Mouse (Mus musculus) heart, embryonic 12.5 days (tissue): ENCODE results near the gene Polr2f. TPM values are rescaled to one million over a fixed set of nuclear protein-coding genes. Genes with fewer than 3 reads are reported as not detected.
A peak's percentile ranks its signal among the peaks of the same experiment; 100 is the strongest.

Source experiments
- ATAC-seq: fragments of 200-750 bp; cut with Nextera tagmentation; 2 replicates; pipeline ENCODE4 v1.8.0; 2017; ENCODE audit warnings: moderate TSS enrichment, moderate library complexity; ENCODE audit not compliant: insufficient number of reproducible peaks, low FRiP score
- H3K27ac ChIP-seq: fragments of 300-500 bp; sonication (generic); 2 replicates; pipeline ENCODE4 v1.5.1; 2016; ENCODE audit warnings: mild to moderate bottlenecking, moderate library complexity; ENCODE audit not compliant: poor library complexity, severe bottlenecking
- H3K27me3 ChIP-seq: fragments of 300-500 bp; sonication (generic); replicated peaks from 2 replicates; pipeline ENCODE4 v1.6.1; 2016; ENCODE audit warnings: mild to moderate bottlenecking, moderate library complexity
- H3K36me3 ChIP-seq: fragments of 300-500 bp; sonication (generic); 2 replicates; pipeline ENCODE4 v1.6.1; 2016; ENCODE audit warnings: mild to moderate bottlenecking, moderate library complexity
- H3K4me1 ChIP-seq: fragments of 300-500 bp; sonication (generic); replicated peaks from 2 replicates; pipeline ENCODE4 v1.6.1; 2016; ENCODE audit warnings: mild to moderate bottlenecking
- H3K4me2 ChIP-seq: fragments of 300-500 bp; sonication (generic); 2 replicates; pipeline ENCODE4 v1.6.1; 2016; ENCODE audit warnings: mild to moderate bottlenecking, moderate library complexity
- H3K4me3 ChIP-seq: fragments of 300-500 bp; sonication (generic); 2 replicates; pipeline ENCODE4 v1.5.1; 2016; ENCODE audit warnings: mild to moderate bottlenecking
- H3K9ac ChIP-seq: fragments of 300-500 bp; sonication (generic); 2 replicates; pipeline ENCODE4 v1.6.1; 2016; ENCODE audit warnings: mild to moderate bottlenecking, moderate library complexity
- H3K9me3 ChIP-seq: fragments of 300-500 bp; sonication (generic); replicated peaks from 2 replicates; pipeline ENCODE4 v1.6.1; 2016; ENCODE audit warnings: mild to moderate bottlenecking, moderate library complexity
- WGBS: fragments of 180-500 bp; shearing (Covaris S2); methylation state at CpG from one replicate; pipeline ENCODE4 v1.1.7; 2016; 5-methylcytosine and 5-hydroxymethylcytosine counted together
- polyA plus RNA-seq: library from polyadenylated mRNA; unstranded; fragments of >200 nt; fragmentation: Nextera tagmentation; extraction: Ambion mirVana; gene quantifications from 2 replicates; pipeline ENCODE4 v1.2.1, GENCODE M21; 2016

The Polr2f gene
- polyA plus RNA-seq, 1 experiment from 2014 or later: 289 TPM

- ATAC-seq: no peak
- Histone ChIP-seq H3K27me3 (no peaks in the 10 kb centered on the region), H3K36me3 (no peaks in the 10 kb centered on the region), H3K9me3 (no peaks in the 10 kb centered on the region), H3K27ac (peak overlapping the region; percentile 61), H3K9ac (no peak overlapping the region), H3K4me2 (no peak overlapping the region), H3K4me3 (no peak overlapping the region), H3K4me1 (peaks cover 66% of the 10 kb centered on the region)
Measured at GRCm38 (mm10) chr15:79101531-79101930, 39.3 kb upstream of the Polr2f start.

DNA sequence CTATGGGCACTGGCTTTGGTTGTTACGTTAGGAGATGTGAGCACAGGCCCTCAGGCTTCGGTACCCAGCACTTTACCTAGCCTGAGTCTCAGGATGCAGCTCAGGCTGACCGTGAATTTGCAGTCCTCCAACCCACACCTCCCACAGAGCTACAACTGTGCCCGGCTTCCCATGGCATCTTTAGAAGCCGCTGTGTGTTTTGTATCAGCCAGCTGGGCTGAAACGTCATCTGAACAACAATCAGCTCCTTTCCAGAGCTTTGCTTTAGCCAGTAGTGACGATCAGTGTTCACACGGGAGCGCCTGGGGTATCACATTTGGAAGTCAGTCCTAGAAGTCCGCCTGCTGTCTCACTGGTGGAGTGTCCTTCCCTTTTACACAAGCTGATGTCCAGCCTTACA, 37.5 kb upstream of the Polr2f start:
- WGBS: 74% methylated on average over 10 of the region's 10 CpGs
- Histone ChIP-seq H3K36me3 (no peaks in the 10 kb centered on the region), H3K4me2 (no peak overlapping the region), H3K27ac (no peak overlapping the region), H3K9me3 (no peaks in the 10 kb centered on the region), H3K4me1 (peaks cover 54% of the 10 kb centered on the region), H3K4me3 (no peak overlapping the region), H3K9ac (no peak overlapping the region), H3K27me3 (no peaks in the 10 kb centered on the region)
- no peak for ATAC-seq

- H3K27ac ChIP-seq: no peak overlapping the region
- no peaks in the 10 kb centered on the region for H3K9me3 ChIP-seq
- peaks cover 40% of the 10 kb centered on the region for H3K4me1 ChIP-seq
- H3K9ac ChIP-seq: no peak overlapping the region
- H3K36me3 ChIP-seq: no peaks in the 10 kb centered on the region
- H3K4me3 ChIP-seq: no peak overlapping the region
- WGBS: 45% methylated on average over 2 of the region's 2 CpGs
- ATAC-seq: no peak
- H3K4me2 ChIP-seq: no peak overlapping the region
- H3K27me3 ChIP-seq: no peaks in the 10 kb centered on the region
Measured at GRCm38 (mm10) chr15:79105804-79106203, 35.0 kb upstream of the Polr2f start.

GRCm38 (mm10) chr15:79107966-79108365, 32.8 kb upstream of the Polr2f start:
- H3K27ac ChIP-seq: peak overlapping the region; percentile 89
- H3K4me2 ChIP-seq: peak overlapping the region; percentile 86
- H3K4me1 ChIP-seq: peaks cover 43% of the 10 kb centered on the region
- no peaks in the 10 kb centered on the region for H3K9me3 ChIP-seq
- H3K27me3 ChIP-seq: no peaks in the 10 kb centered on the region
- H3K4me3 ChIP-seq: no peak overlapping the region; the same call in 1 of the 2 replicates
- peaks cover 5% of the 10 kb centered on the region for H3K36me3 ChIP-seq
- no peak for ATAC-seq
- 12% methylated on average over 7 of the region's 7 CpGs for WGBS
- peak overlapping the region; percentile 96 for H3K9ac ChIP-seq

GRCm38 (mm10) chr15:79108421-79109320, 32.1 kb upstream of the Polr2f start, which contains the start of gene Micall1:
Gene Micall1 (plus strand): TSS chr15:79108898.
- under 1% methylated on average over 74 of the region's 85 CpGs for WGBS
- peaks cover 12% of the 10 kb centered on the region for H3K36me3 ChIP-seq
- H3K27ac ChIP-seq: peak within 1 kb of the TSS; percentile 89
- H3K4me2 ChIP-seq: peak within 1 kb of the TSS; percentile 86
- ATAC-seq: peak; percentile 75
- H3K9ac ChIP-seq: peak within 1 kb of the TSS; percentile 96
- H3K9me3 ChIP-seq: no peaks in the 10 kb centered on the region
- H3K4me3 ChIP-seq: peak within 1 kb of the TSS; percentile 77
- H3K4me1 ChIP-seq: peaks cover 44% of the 10 kb centered on the region
- no peaks in the 10 kb centered on the region for H3K27me3 ChIP-seq

DNA sequence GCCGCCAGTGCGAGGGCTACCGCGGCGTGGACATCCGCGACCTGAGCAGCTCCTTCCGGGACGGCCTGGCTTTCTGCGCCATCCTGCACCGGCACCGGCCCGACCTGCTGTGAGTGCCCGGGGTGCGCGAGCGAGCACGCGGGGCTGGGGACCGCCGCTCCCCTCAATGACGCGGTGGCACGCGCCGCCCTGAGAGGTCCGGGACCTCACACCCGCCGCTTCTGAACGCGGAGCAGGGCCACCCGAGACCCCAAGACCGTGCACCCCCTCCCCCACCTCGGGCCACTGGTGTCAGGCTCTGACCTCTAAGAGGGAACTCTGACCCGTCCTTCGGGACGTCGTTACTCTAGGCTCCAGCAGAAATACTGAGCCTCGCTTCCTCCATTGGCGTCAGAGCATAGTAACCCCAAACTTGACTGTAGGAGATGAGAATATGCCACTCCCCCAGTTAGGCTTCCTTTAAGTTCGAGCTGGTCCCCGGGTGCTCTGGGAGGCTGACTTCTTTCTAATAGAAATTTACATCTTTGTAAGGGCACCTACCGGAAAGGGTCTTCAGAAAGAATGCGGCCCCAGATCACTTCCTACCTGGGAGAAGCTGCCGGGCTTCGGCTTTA, 31.4 kb upstream of the Polr2f start:
- H3K36me3 ChIP-seq: peaks cover 19% of the 10 kb centered on the region
- H3K4me3 ChIP-seq: peak overlapping the region; percentile 77
- H3K27ac ChIP-seq: peak overlapping the region; percentile 89
- H3K4me1 ChIP-seq: peaks cover 44% of the 10 kb centered on the region
- H3K9ac ChIP-seq: peak overlapping the region; percentile 96
- no peaks in the 10 kb centered on the region for H3K27me3 ChIP-seq
- peak overlapping the region; percentile 86 for H3K4me2 ChIP-seq
- no peaks in the 10 kb centered on the region for H3K9me3 ChIP-seq
- peak; percentile 22; the same call in 1 of the 2 replicates for ATAC-seq
- WGBS: under 1% methylated on average over 41 of the region's 46 CpGs

DNA sequence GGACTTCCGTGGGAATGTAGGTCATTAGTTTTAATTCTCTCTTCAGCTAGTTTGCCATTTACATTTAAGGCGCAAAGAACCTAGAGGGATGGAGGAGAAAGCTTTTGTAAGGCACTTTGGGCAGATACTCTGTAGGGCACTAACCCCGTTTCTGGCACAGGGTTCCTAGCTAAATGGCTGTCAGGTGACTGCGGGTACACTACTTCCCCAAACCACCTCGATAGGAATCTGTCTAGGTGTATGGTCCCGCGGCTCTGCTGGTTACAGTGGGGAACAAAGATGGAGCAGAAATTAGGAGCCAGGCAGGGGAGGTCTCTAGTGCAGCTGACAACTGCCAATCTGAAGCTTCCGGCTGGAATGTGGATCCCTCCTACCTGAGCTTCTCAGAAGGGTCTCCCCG, 30.8 kb upstream of the Polr2f start:
- peak overlapping the region; percentile 89 for H3K27ac ChIP-seq

DNA sequence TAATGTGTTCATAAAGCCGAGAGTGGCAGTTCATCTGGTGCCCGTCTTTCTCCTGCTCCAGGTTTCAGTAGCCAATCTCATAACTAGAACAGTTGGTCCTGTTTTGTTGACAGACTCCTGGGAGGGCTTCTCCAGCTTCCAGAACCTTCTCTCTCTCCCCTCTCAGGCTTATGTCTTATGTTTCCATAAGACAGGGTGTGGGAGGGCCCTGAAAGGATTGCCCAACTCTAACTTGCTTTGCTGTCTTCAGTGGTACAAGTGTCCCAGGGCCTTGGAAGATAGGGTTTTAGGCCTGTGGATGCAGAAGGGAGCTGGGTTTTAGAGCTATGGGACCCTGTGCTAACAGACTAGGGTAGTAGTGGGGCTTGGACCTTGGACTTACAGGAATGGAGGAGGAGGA, 30.3 kb upstream of the Polr2f start:
- H3K9me3 ChIP-seq: no peaks in the 10 kb centered on the region
- H3K9ac ChIP-seq: peak overlapping the region; percentile 96
- H3K4me1 ChIP-seq: peaks cover 52% of the 10 kb centered on the region
- peak overlapping the region; percentile 89 for H3K27ac ChIP-seq
- 64% methylated on average over 2 of the region's 2 CpGs for WGBS
- H3K4me2 ChIP-seq: peak overlapping the region; percentile 86
- no peaks in the 10 kb centered on the region for H3K27me3 ChIP-seq
- peak overlapping the region; percentile 77 for H3K4me3 ChIP-seq
- ATAC-seq: no peak
- H3K36me3 ChIP-seq: peaks cover 30% of the 10 kb centered on the region

More for the DNA sequence above, 30.8 kb upstream of the Polr2f start:
- 11% methylated on average over 9 of the region's 9 CpGs for WGBS
- no peak for ATAC-seq
- Histone ChIP-seq H3K4me3 (peak overlapping the region; percentile 77), H3K4me2 (peak overlapping the region; percentile 86), H3K9ac (peak overlapping the region; percentile 96), H3K4me1 (peaks cover 49% of the 10 kb centered on the region), H3K27me3 (no peaks in the 10 kb centered on the region), H3K9me3 (no peaks in the 10 kb centered on the region), H3K36me3 (peaks cover 25% of the 10 kb centered on the region)

DNA sequence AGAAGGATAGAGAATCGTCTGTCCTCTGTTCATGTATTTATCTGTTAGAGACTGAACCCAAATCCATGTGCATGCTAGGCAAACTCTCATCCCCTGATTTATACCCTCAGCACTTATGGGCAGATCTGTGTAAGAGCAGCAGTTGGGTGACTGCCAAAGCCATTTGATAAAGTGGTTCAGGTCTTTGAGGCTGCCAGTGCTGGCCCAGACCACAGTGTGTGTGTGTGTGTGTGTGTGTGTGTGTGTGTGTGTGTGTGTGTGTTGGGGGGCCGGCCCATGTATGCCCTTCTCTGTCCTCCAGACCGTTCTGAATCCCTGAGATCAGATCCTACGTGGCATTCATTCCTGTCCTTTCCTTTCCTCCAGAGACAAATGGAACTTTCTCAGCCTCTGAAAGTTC, 29.0 kb upstream of the Polr2f start:
- Histone ChIP-seq H3K9ac (peak overlapping the region; percentile 65), H3K27me3 (no peaks in the 10 kb centered on the region), H3K4me3 (peak overlapping the region; percentile 25), H3K4me2 (peak overlapping the region; percentile 86), H3K36me3 (peaks cover 43% of the 10 kb centered on the region), H3K27ac (peak overlapping the region; percentile 89), H3K9me3 (no peaks in the 10 kb centered on the region), H3K4me1 (peaks cover 49% of the 10 kb centered on the region)
- peak; percentile 49 for ATAC-seq
- 30% methylated on average over 4 of the region's 4 CpGs for WGBS

DNA sequence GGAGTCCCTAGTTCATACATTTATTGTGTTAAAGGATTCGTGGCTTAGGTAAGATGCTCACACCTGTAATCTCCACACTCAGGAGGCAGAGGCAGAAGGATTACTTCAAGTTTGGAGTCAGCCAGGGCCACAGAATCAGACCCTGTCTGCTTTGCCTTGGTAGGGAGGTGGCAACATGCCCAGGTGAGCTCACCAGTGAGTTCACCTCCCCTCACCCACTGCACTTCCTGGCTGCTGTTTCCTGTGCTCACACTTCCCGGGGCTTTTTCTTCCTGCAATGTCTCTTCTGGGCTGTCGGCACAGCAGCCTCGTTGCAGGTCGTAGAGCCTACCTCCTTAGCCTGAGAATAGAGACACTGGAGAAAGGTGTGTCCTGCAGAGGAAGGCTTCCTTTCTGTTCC, 25.5 kb upstream of the Polr2f start:
- ATAC-seq: no peak

GRCm38 (mm10) chr15:79119491-79119890, 21.3 kb upstream of the Polr2f start:
- WGBS: 77% methylated on average over 9 of the region's 9 CpGs
- H3K36me3 ChIP-seq: peaks cover 100% of the 10 kb centered on the region
- H3K27ac ChIP-seq: no peak overlapping the region
- ATAC-seq: no peak
- peaks cover 28% of the 10 kb centered on the region for H3K4me1 ChIP-seq
- no peaks in the 10 kb centered on the region for H3K27me3 ChIP-seq
- H3K9me3 ChIP-seq: no peaks in the 10 kb centered on the region
- no peak overlapping the region for H3K4me2 ChIP-seq
- no peak overlapping the region for H3K4me3 ChIP-seq
- no peak overlapping the region for H3K9ac ChIP-seq

More for the DNA sequence above, 25.5 kb upstream of the Polr2f start:
- Histone ChIP-seq H3K9me3 (no peaks in the 10 kb centered on the region), H3K27me3 (no peaks in the 10 kb centered on the region), H3K4me3 (no peak overlapping the region), H3K27ac (no peak overlapping the region), H3K4me1 (peaks cover 38% of the 10 kb centered on the region), H3K9ac (no peak overlapping the region), H3K36me3 (peaks cover 78% of the 10 kb centered on the region), H3K4me2 (no peak overlapping the region)
- WGBS: 47% methylated on average over 5 of the region's 5 CpGs
